Mouse (Mus musculus): ENCODE data around the gene 4930469K13Rik. TPM values are rescaled to one million over a fixed set of nuclear protein-coding genes. Genes with fewer than 3 reads are reported as not detected.

4930469K13Rik gene
- polyA plus RNA-seq, 1 experiment, result not detected

DNA sequence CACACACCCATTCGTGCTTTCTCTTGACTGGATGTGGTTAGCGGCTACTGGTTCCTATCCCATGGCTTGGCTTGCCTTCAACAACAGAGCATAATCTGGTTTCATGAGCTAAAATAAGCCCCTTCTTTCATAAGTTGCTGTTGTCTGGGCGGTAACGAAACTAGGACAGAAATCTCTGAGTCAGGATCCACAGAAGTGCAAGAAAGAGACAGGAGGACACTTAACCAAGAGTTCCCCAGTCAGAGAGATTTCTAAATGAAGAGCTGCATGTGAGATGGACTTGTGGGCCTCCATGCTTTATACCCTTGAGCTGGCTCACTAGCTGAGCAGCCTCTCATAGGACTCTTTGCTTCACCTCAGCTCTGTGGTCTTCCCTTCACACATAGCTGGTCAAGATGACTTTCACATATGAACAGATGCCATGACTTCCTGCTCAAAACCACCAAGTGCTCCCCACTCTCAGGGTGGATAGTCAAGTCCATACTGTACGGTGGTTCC is 64.3 kb downstream of the 4930469K13Rik start:
- WGBS, result 14% methylated on average over 5 of the region's 5 CpGs
- TF ChIP-seq POLR2A (IDR thresholded peaks at IDR 0.05; ENCODE audit: low read depth, low read length), result no peak
- no peak for TF ChIP-seq CTCF (IDR thresholded peaks at IDR 0.05; ENCODE audit: extremely low read depth, insufficient read depth, insufficient read length, insufficient replicate concordance)
- DNase-seq (ENCODE audit: low read depth in 1 of 2, low spot score in 2 of 2), result no peak
- H3K27ac ChIP-seq (ENCODE audit: insufficient read depth, low read length), result peak overlapping the region; percentile 13; the same call in 1 of the 2 replicates
- peaks cover 17% of the 10 kb centered on the region; the same call in 1 of the 2 replicates for H3K4me1 ChIP-seq (ENCODE audit: control insufficient read depth, insufficient read depth, insufficient read length)
- H3K4me3 ChIP-seq (ENCODE audit: extremely low read depth, insufficient read depth, insufficient read length), result no peak overlapping the region
- no peaks in the 10 kb centered on the region for H3K36me3 ChIP-seq (ENCODE audit: control insufficient read depth, insufficient read depth, low read length)
- no peaks in the 10 kb centered on the region for H3K27me3 ChIP-seq (ENCODE audit: control insufficient read depth, insufficient read depth, low read length)

DNA sequence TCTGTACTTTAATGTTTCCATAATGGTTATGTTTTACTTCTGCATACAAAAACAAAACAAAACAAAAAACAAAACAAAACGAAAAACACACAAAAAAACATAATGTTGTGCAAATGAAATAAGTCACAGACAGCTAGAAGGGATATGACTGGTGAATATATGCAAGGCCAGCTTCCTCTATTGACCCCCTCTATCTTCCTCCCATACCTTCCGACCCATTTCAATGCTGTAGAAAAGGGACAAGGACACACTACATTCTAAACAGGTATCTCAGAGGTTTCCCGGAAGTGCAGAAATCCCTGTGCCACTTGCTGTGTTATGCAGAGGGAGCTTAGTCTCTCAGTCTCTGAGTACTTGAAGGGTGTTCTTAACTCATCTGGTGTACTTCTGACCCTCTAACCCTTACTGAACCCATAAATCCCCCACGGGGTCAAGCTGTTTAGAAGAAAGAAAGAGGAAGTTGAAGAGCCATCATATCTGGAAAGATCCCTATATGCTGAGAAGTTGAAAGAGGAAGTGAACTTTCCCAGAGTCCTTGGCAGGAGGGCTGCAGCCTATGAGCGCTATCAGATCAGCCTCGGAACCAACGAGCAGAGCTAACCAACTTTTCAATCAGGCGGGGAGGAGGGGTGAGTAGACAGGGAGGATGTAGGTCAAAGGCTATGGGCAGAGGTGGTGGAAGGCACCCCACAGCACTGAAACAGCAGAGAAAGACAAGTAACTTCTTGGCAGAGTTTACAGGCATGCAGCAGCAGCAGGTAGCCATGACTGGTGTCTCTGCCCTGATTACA is 67.1 kb downstream of the 4930469K13Rik start:
- no peak for TF ChIP-seq CTCF (IDR thresholded peaks at IDR 0.05; ENCODE audit: extremely low read depth, insufficient read depth, insufficient read length, insufficient replicate concordance)
- no peak; the same call in 1 of the 2 replicates for TF ChIP-seq POLR2A (IDR thresholded peaks at IDR 0.05; ENCODE audit: low read depth, low read length)
- H3K27ac ChIP-seq (ENCODE audit: insufficient read depth, low read length), result peak overlapping the region; percentile 57

DNA sequence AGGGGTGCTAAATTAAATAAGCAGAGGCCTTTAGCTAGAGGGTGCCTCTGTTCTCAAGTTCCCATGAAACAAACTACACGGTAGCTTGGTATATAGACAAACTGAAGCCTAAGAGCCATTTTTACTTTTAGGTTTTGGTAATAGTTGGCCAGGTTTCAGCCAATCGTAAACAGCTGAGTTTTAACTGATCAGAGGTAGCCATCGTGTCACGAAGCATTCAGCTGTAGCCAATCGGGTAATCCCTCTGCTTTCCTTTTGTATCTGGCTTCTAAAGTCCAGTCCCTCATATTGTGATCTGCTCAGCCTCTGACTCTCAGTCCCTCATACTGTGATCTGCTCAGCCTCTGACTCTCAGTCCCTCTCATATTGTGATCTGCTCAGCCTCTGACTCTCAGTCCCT is 68.7 kb downstream of the 4930469K13Rik start:
- no peak overlapping the region for H3K4me3 ChIP-seq (ENCODE audit: extremely low read depth, insufficient read depth, insufficient read length)
- H3K4me1 ChIP-seq (ENCODE audit: control insufficient read depth, insufficient read depth, insufficient read length), result peaks cover 17% of the 10 kb centered on the region; the same call in 1 of the 2 replicates
- no peaks in the 10 kb centered on the region for H3K36me3 ChIP-seq (ENCODE audit: control insufficient read depth, insufficient read depth, low read length)
- no peaks in the 10 kb centered on the region for H3K27me3 ChIP-seq (ENCODE audit: control insufficient read depth, insufficient read depth, low read length)
- TF ChIP-seq POLR2A (IDR thresholded peaks at IDR 0.05; ENCODE audit: low read depth, low read length) (no peak), CTCF (IDR thresholded peaks at IDR 0.05; ENCODE audit: extremely low read depth, insufficient read depth, insufficient read length, insufficient replicate concordance) (no peak)
- 80% methylated on average over 5 of the region's 5 CpGs for WGBS
- H3K27ac ChIP-seq (ENCODE audit: insufficient read depth, low read length), result no peak overlapping the region
- no peak for DNase-seq (ENCODE audit: low read depth in 1 of 2, low spot score in 2 of 2)

More for the DNA sequence above, 67.1 kb downstream of the 4930469K13Rik start:
- peak in 1 of 2 experiments; percentile 50 for DNase-seq (ENCODE audit: low read depth in 1 of 2, low spot score in 2 of 2)
- 15% methylated on average over 8 of the region's 8 CpGs for WGBS
- peak overlapping the region; percentile 9; the same call in 1 of the 2 replicates for H3K4me3 ChIP-seq (ENCODE audit: extremely low read depth, insufficient read depth, insufficient read length)
- H3K27me3 ChIP-seq (ENCODE audit: control insufficient read depth, insufficient read depth, low read length), result no peaks in the 10 kb centered on the region
- H3K4me1 ChIP-seq (ENCODE audit: control insufficient read depth, insufficient read depth, insufficient read length), result peaks cover 17% of the 10 kb centered on the region; the same call in 1 of the 2 replicates
- H3K36me3 ChIP-seq (ENCODE audit: control insufficient read depth, insufficient read depth, low read length), result no peaks in the 10 kb centered on the region

DNA sequence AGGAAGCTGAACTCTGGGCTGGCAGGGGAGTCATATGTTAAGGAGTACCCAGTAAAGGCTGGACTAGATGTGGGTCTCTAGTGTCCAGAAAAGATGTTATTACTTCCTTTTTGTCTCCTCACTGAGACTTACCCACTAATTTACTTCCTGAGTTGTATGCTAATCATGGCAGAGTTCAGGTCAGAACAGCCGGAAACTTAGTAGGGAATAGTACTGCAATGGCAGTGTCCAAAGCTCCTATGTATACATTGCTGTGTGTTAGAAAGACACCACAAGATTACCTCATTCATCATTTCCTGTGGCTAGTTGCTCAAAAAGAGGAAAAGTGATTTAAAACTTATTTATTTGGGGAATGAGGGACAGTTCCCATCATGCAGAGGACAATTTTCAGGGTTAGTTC is 73.3 kb downstream of the 4930469K13Rik start:
- Histone ChIP-seq H3K36me3 (ENCODE audit: control insufficient read depth, insufficient read depth, low read length) (no peaks in the 10 kb centered on the region), H3K4me3 (ENCODE audit: extremely low read depth, insufficient read depth, insufficient read length) (no peak overlapping the region), H3K4me1 (ENCODE audit: control insufficient read depth, insufficient read depth, insufficient read length) (no peaks in the 10 kb centered on the region), H3K27ac (ENCODE audit: insufficient read depth, low read length) (no peak overlapping the region), H3K27me3 (ENCODE audit: control insufficient read depth, insufficient read depth, low read length) (peaks cover 2% of the 10 kb centered on the region; the same call in 1 of the 2 replicates)
- DNase-seq (ENCODE audit: low read depth in 1 of 2, low spot score in 2 of 2), result no peak
- 76% methylated on average over 1 of the region's 1 CpGs for WGBS
- TF ChIP-seq CTCF (IDR thresholded peaks at IDR 0.05; ENCODE audit: extremely low read depth, insufficient read depth, insufficient read length, insufficient replicate concordance) (no peak), POLR2A (IDR thresholded peaks at IDR 0.05; ENCODE audit: low read depth, low read length) (no peak)

DNA sequence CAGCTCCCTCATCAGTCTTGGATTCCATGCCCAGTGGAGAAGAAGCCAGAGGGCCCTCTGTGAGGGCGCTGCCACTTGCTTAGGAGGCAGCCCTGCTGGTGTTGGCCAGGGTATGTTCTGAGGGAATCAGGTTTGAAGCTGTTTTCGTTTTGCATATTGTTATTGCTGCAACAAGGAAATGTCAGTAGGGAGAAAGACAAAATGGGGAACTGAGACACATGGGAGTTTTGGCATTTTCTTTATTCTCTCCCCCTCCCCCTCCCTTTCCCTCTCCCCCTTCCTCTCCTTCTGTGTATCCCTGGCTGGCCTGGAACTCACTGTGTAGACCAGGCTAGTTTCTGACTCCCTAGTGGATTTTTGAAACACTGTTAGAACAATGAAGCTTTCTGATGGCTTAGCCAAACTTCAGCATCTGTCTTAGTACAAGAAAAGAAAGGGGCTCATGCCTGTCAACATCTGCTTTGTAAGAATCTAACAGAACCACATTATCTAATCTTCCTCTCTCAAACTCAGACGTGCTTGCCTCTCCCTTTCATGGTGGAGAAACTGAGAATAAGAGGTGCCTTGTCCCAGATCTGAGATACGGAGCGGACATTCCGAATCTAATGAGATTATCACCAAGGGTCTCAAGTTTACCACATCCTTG is 86.2 kb downstream of the 4930469K13Rik start:
- TF ChIP-seq CTCF (IDR thresholded peaks at IDR 0.05; ENCODE audit: extremely low read depth, insufficient read depth, insufficient read length, insufficient replicate concordance) (no peak), POLR2A (IDR thresholded peaks at IDR 0.05; ENCODE audit: low read depth, low read length) (no peak)
- Histone ChIP-seq H3K4me3 (ENCODE audit: extremely low read depth, insufficient read depth, insufficient read length) (no peak overlapping the region), H3K4me1 (ENCODE audit: control insufficient read depth, insufficient read depth, insufficient read length) (peaks cover 16% of the 10 kb centered on the region; the same call in 1 of the 2 replicates), H3K27ac (ENCODE audit: insufficient read depth, low read length) (peak overlapping the region; percentile 36; the same call in 1 of the 2 replicates), H3K36me3 (ENCODE audit: control insufficient read depth, insufficient read depth, low read length) (no peaks in the 10 kb centered on the region), H3K27me3 (ENCODE audit: control insufficient read depth, insufficient read depth, low read length) (no peaks in the 10 kb centered on the region)
- 71% methylated on average over 6 of the region's 6 CpGs for WGBS
- no peak for DNase-seq (ENCODE audit: low read depth in 1 of 2, low spot score in 2 of 2)

DNA sequence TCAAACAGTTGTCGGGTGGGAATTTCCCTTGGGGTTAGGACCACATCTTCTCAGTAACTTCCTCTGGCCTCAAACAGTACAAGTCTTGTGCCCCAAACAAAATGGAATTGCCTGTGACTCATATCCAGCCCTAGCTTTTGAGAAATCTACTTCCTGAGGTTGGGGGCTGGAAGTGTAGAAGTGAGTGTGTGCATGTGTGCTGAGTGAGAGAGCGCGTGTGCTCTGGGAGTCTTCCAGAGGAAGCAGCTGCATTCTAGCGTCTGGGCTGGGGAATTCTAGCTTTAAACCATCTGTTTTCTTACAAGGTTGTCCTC is 87.5 kb downstream of the 4930469K13Rik start:
- no peak for TF ChIP-seq POLR2A (IDR thresholded peaks at IDR 0.05; ENCODE audit: low read depth, low read length)
- TF ChIP-seq CTCF (IDR thresholded peaks at IDR 0.05; ENCODE audit: extremely low read depth, insufficient read depth, insufficient read length, insufficient replicate concordance), result no peak
- no peak for DNase-seq (ENCODE audit: low read depth in 1 of 2, low spot score in 2 of 2)
- Histone ChIP-seq H3K36me3 (ENCODE audit: control insufficient read depth, insufficient read depth, low read length) (no peaks in the 10 kb centered on the region), H3K4me1 (ENCODE audit: control insufficient read depth, insufficient read depth, insufficient read length) (peaks cover 16% of the 10 kb centered on the region; the same call in 1 of the 2 replicates), H3K4me3 (ENCODE audit: extremely low read depth, insufficient read depth, insufficient read length) (no peak overlapping the region), H3K27ac (ENCODE audit: insufficient read depth, low read length) (peak overlapping the region; percentile 89), H3K27me3 (ENCODE audit: control insufficient read depth, insufficient read depth, low read length) (no peaks in the 10 kb centered on the region)
- 24% methylated on average over 4 of the region's 4 CpGs for WGBS
